In the genomic region with DNA sequence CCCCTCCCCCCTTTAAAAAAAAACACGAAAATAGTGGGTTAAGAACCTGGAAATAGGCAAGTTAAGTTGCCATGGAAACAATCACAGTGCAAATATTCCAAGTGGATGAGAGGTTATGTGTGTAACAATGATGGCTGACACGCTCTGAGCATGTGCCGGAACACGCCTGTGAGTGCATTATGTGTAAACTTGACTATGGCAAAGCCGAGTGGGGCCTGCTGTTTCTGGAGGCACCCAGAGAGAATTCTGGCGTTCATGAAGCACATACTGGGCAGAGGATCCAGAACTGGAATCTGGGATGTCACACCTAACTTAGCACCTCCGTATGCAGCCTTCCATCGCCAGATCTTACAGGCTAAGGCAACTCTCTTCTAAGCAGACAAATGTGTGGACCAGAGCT, we compare ENCODE assay signal across 32 mouse cellular contexts. TPM values are rescaled to one million over a fixed set of nuclear protein-coding genes. Genes with fewer than 3 reads are reported as not detected.
A peak's percentile ranks its signal among the peaks of the same experiment; 100 is the strongest.
DNase-seq lines count a peak whose midpoint lies in the region; ATAC-seq and TF ChIP-seq lines count a peak whose summit lies in the region.
"Had no signal": no experiment of that assay in that cellular context is flagged by ENCODE, and none has a peak within 500 bp of the region (broad histone marks: within the 10 kb centered on the region; RNA-seq: fewer than 3 reads in every experiment).

No protein-coding gene starts in this region.

- H3K9ac ChIP-seq in forebrain, embryonic 15.5 days (replicated peaks): no peak overlapping the region
- H3K9ac ChIP-seq in forebrain, embryonic 11.5 days (ENCODE audit: low read length): no peak overlapping the region
- no peak overlapping the region for H3K9ac ChIP-seq in hindbrain, postnatal 0 days (replicated peaks; ENCODE audit: low read length)
- no peak overlapping the region for H3K9ac ChIP-seq in hindbrain, embryonic 14.5 days
- no peak overlapping the region for H3K9ac ChIP-seq in lung, postnatal 0 days (replicated peaks; ENCODE audit: low read depth)
- H3K9ac ChIP-seq: midbrain, embryonic 12.5 days; neural tube, embryonic 12.5 days had no signal

- H3K4me2 ChIP-seq in forebrain, embryonic 15.5 days (replicated peaks): no peak overlapping the region
- no peak overlapping the region for H3K4me2 ChIP-seq in forebrain, embryonic 11.5 days (ENCODE audit: low read depth, low read length, severe bottlenecking)
- no peak overlapping the region for H3K4me2 ChIP-seq in hindbrain, postnatal 0 days (ENCODE audit: low read depth, low read length)
- H3K4me2 ChIP-seq in hindbrain, embryonic 14.5 days (replicated peaks): no peak overlapping the region
- H3K4me2 ChIP-seq in lung, postnatal 0 days (replicated peaks; ENCODE audit: low read depth, low read length): no peak overlapping the region
- H3K4me2 ChIP-seq: midbrain, embryonic 12.5 days; neural tube, embryonic 12.5 days had no signal

- TF ChIP-seq EP300 in lung, postnatal 0 days (IDR thresholded peaks at IDR 0.05): no peak

- H3K9me3 ChIP-seq in forebrain, embryonic 15.5 days: no peaks in the 10 kb centered on the region
- no peaks in the 10 kb centered on the region for H3K9me3 ChIP-seq in forebrain, embryonic 11.5 days (ENCODE audit: control insufficient read depth, low read length)
- no peaks in the 10 kb centered on the region for H3K9me3 ChIP-seq in hindbrain, postnatal 0 days (ENCODE audit: low read length)
- no peaks in the 10 kb centered on the region for H3K9me3 ChIP-seq in hindbrain, embryonic 14.5 days (ENCODE audit: control insufficient read depth, low read length)
- H3K9me3 ChIP-seq in lung, postnatal 0 days (ENCODE audit: low read length): no peaks in the 10 kb centered on the region
- H3K9me3 ChIP-seq: midbrain, embryonic 12.5 days; neural tube, embryonic 12.5 days had no signal

- TF ChIP-seq CTCF in hindbrain, postnatal 0 days (IDR thresholded peaks at IDR 0.05; ENCODE audit: low read depth): no peak
- TF ChIP-seq CTCF in lung, postnatal 0 days (IDR thresholded peaks at IDR 0.05): no peak
- TF ChIP-seq CTCF in brain, embryonic 14.5 days (IDR thresholded peaks at IDR 0.05; ENCODE audit: borderline replicate concordance, extremely low read depth, insufficient read depth, insufficient read length): no peak

- H3K27ac ChIP-seq in forebrain, embryonic 15.5 days (replicated peaks): no peak overlapping the region
- no peak overlapping the region for H3K27ac ChIP-seq in forebrain, embryonic 11.5 days (ENCODE audit: low read depth, low read length)
- no peak overlapping the region for H3K27ac ChIP-seq in hindbrain, postnatal 0 days
- no peak overlapping the region for H3K27ac ChIP-seq in hindbrain, embryonic 14.5 days
- no peak overlapping the region for H3K27ac ChIP-seq in lung, postnatal 0 days (ENCODE audit: low read length)
- H3K27ac ChIP-seq: kidney, postnatal 0 days; midbrain, embryonic 12.5 days; neural tube, embryonic 12.5 days had no signal

- H3K36me3 ChIP-seq in forebrain, embryonic 15.5 days: no peaks in the 10 kb centered on the region
- no peaks in the 10 kb centered on the region for H3K36me3 ChIP-seq in forebrain, embryonic 11.5 days (ENCODE audit: control insufficient read depth, insufficient read depth, low read length)
- H3K36me3 ChIP-seq in hindbrain, postnatal 0 days (ENCODE audit: insufficient read depth, low read length): no peaks in the 10 kb centered on the region
- H3K36me3 ChIP-seq in hindbrain, embryonic 14.5 days (replicated peaks; ENCODE audit: control insufficient read depth, insufficient read depth): no peaks in the 10 kb centered on the region
- H3K36me3 ChIP-seq in lung, postnatal 0 days (ENCODE audit: insufficient read depth, low read length): no peaks in the 10 kb centered on the region
- H3K36me3 ChIP-seq: G1E; midbrain, embryonic 12.5 days; neural tube, embryonic 12.5 days had no signal

- TF ChIP-seq POLR2A in brain, embryonic 14.5 days (IDR thresholded peaks at IDR 0.05; ENCODE audit: borderline replicate concordance, extremely low read depth, insufficient read depth, insufficient read length, poor library complexity, severe bottlenecking): no peak

- ATAC-seq in forebrain, embryonic 15.5 days (replicated peaks): peak; percentile 51; the same call in 1 of the 2 replicates
- ATAC-seq in forebrain, embryonic 11.5 days (replicated peaks; ENCODE audit: low FRiP score): no peak
- ATAC-seq in hindbrain, postnatal 0 days: no peak
- no peak for ATAC-seq in hindbrain, embryonic 14.5 days (ENCODE audit: low FRiP score)
- ATAC-seq in lung, postnatal 0 days: 0 out of 2 replicates have a peak, but pooled peaks have one; percentile 38
- ATAC-seq: intestine, embryonic 16.5 days had no signal

- no peaks in the 10 kb centered on the region for H3K27me3 ChIP-seq in forebrain, embryonic 15.5 days
- no peaks in the 10 kb centered on the region for H3K27me3 ChIP-seq in forebrain, embryonic 11.5 days (ENCODE audit: control insufficient read depth, insufficient read depth, low read length)
- no peaks in the 10 kb centered on the region for H3K27me3 ChIP-seq in hindbrain, postnatal 0 days (ENCODE audit: insufficient read depth, low read length)
- H3K27me3 ChIP-seq in hindbrain, embryonic 14.5 days (ENCODE audit: control insufficient read depth, insufficient read depth, low read length): no peaks in the 10 kb centered on the region
- H3K27me3 ChIP-seq in lung, postnatal 0 days (replicated peaks; ENCODE audit: insufficient read depth, low read length): no peaks in the 10 kb centered on the region
- H3K27me3 ChIP-seq: midbrain, embryonic 12.5 days; neural tube, embryonic 12.5 days had no signal

- no peak overlapping the region for H3K4me3 ChIP-seq in forebrain, embryonic 15.5 days
- H3K4me3 ChIP-seq in forebrain, embryonic 11.5 days (ENCODE audit: low read depth, low read length): no peak overlapping the region
- no peak overlapping the region for H3K4me3 ChIP-seq in hindbrain, postnatal 0 days (ENCODE audit: low read length)
- no peak overlapping the region for H3K4me3 ChIP-seq in hindbrain, embryonic 14.5 days (replicated peaks; ENCODE audit: low read length)
- H3K4me3 ChIP-seq in lung, postnatal 0 days (ENCODE audit: low read depth, low read length): no peak overlapping the region
- H3K4me3 ChIP-seq: midbrain, embryonic 12.5 days; myocyte; neural tube, embryonic 12.5 days had no signal

- no peak for DNase-seq in forebrain, embryonic 11.5 days (ENCODE audit: low spot score)
- DNase-seq in hindbrain, postnatal 0 days (ENCODE audit: low spot score): peak; percentile 23
- no peak for DNase-seq in hindbrain, embryonic 14.5 days (ENCODE audit: low spot score)
- DNase-seq in lung, postnatal 0 days (ENCODE audit: low spot score): peak; percentile 48
- no peak for DNase-seq in lung, postnatal 14 days
- DNase-seq in brain, embryonic 14.5 days (ENCODE audit: low read depth): peak; percentile 52
- DNase-seq: adrenal gland, adult 8-10 months; cerebellum, adult 11 months; cerebellum, adult 9-10 months; cerebellum, postnatal 36 days; gastrocnemius, postnatal 10 days; heart, postnatal 14 days; kidney, adult 8-10 months; kidney, postnatal 4 days; liver; thymus, adult 2 months; thymus, postnatal 4 days had no signal

- H3K4me1 ChIP-seq in forebrain, embryonic 15.5 days: no peaks in the 10 kb centered on the region
- no peaks in the 10 kb centered on the region for H3K4me1 ChIP-seq in forebrain, embryonic 11.5 days (replicated peaks; ENCODE audit: control insufficient read depth, insufficient read depth, low read length)
- H3K4me1 ChIP-seq in hindbrain, postnatal 0 days (ENCODE audit: insufficient read depth, low read length): no peaks in the 10 kb centered on the region
- H3K4me1 ChIP-seq in hindbrain, embryonic 14.5 days (replicated peaks; ENCODE audit: control insufficient read depth, insufficient read depth, low read length): no peaks in the 10 kb centered on the region; the same call in 1 of the 2 replicates
- no peaks in the 10 kb centered on the region; the same call in 1 of the 2 replicates for H3K4me1 ChIP-seq in lung, postnatal 0 days (ENCODE audit: insufficient read depth, low read depth, low read length)
- H3K4me1 ChIP-seq: neural tube, embryonic 12.5 days had no signal

- 67% methylated on average over 8 of the region's 8 CpGs for WGBS in forebrain, embryonic 15.5 days
- WGBS in forebrain, embryonic 11.5 days: 84% methylated on average over 8 of the region's 8 CpGs
- WGBS in hindbrain, postnatal 0 days: 72% methylated on average over 8 of the region's 8 CpGs
- WGBS in hindbrain, embryonic 14.5 days: 77% methylated on average over 8 of the region's 8 CpGs
- 56% methylated on average over 8 of the region's 8 CpGs for WGBS in lung, postnatal 0 days

RNA-seq across cellular contexts. Expression of a gene that starts 4.7 kb away (rescaled TPM):
- not detected in 2 replicates for polyA plus RNA-seq in forebrain, embryonic 15.5 days (2015; fragmentation: Nextera tagmentation; extraction: Ambion mirVana)
- polyA plus RNA-seq in forebrain, embryonic 11.5 days (2014; fragmentation: Nextera tagmentation; extraction: Ambion mirVana): not detected in 2 replicates
- total RNA-seq in hindbrain, postnatal 0 days (2014; rRNA removed): not detected in 2 replicates
- polyA plus RNA-seq in hindbrain, postnatal 0 days (2015; fragmentation: Nextera tagmentation; extraction: Ambion mirVana): not detected in 2 replicates
- not detected in 2 replicates for polyA plus RNA-seq in hindbrain, embryonic 14.5 days (2014; fragmentation: Nextera tagmentation; extraction: Ambion mirVana)
- polyA plus RNA-seq in lung, postnatal 0 days (2015; fragmentation: Nextera tagmentation; extraction: Ambion mirVana): not detected in 2 replicates
- polyA plus RNA-seq in brain, embryonic 14.5 days (2012; rRNA removed): not detected in 2 replicates
- total RNA-seq: adrenal gland, adult 8-10 months; adrenal gland, postnatal 4 days; gastrocnemius, postnatal 10 days; heart, postnatal 14 days; left cerebral cortex, postnatal 10 days; megakaryocyte, adult 5-6 weeks had no signal
- polyA plus RNA-seq: embryonic facial prominence, embryonic 11.5 days; G1E; heart, embryonic 14.5 days; hindbrain, embryonic 11.5 days; kidney, postnatal 0 days; limb, embryonic 11.5 days; liver, embryonic 16.5 days; midbrain, embryonic 12.5 days; myocyte; neural tube, embryonic 12.5 days; thymus, adult 2 months had no signal

RNA-seq across cellular contexts. Expression of a gene that starts 10.0 kb away (rescaled TPM):
- polyA plus RNA-seq in forebrain, embryonic 15.5 days (2015; fragmentation: Nextera tagmentation; extraction: Ambion mirVana): 33.6 and 36.7 TPM in 2 replicates
- 14.4 and 15.6 TPM in 2 replicates for polyA plus RNA-seq in forebrain, embryonic 11.5 days (2014; fragmentation: Nextera tagmentation; extraction: Ambion mirVana)
- total RNA-seq in hindbrain, postnatal 0 days (2014; rRNA removed): 71.1 and 77.3 TPM in 2 replicates
- 74.4 and 74.9 TPM in 2 replicates for polyA plus RNA-seq in hindbrain, postnatal 0 days (2015; fragmentation: Nextera tagmentation; extraction: Ambion mirVana)
- 73.9 and 83.9 TPM in 2 replicates for polyA plus RNA-seq in hindbrain, embryonic 14.5 days (2014; fragmentation: Nextera tagmentation; extraction: Ambion mirVana)
- 13.3 and 14.7 TPM in 2 replicates for polyA plus RNA-seq in lung, postnatal 0 days (2015; fragmentation: Nextera tagmentation; extraction: Ambion mirVana)
- polyA plus RNA-seq in brain, embryonic 14.5 days (2012; rRNA removed): 49.0 and 68.6 TPM in 2 replicates
- total RNA-seq: G1E; megakaryocyte, adult 5-6 weeks had no signal
- polyA plus RNA-seq: G1E had no signal

Comparison
In these comparisons a context has a peak if more than half of its experiments do, and no peak if none do; other contexts are left out.
1. ATAC-seq: peak in forebrain, embryonic 15.5 days (single experiment) and lung, postnatal 0 days (single experiment); none in forebrain, embryonic 11.5 days (single experiment), hindbrain, postnatal 0 days (single experiment) and hindbrain, embryonic 14.5 days (single experiment).
2. DNase-seq: peak in hindbrain, postnatal 0 days (single experiment), lung, postnatal 0 days (single experiment) and brain, embryonic 14.5 days (single experiment); none in forebrain, embryonic 11.5 days (single experiment), hindbrain, embryonic 14.5 days (single experiment) and lung, postnatal 14 days (single experiment).